Mouse (Mus musculus) ES-Bruce4 (cell line): Measurements from ENCODE around the gene Etv5. TPM values are rescaled to one million over a fixed set of nuclear protein-coding genes. Genes with fewer than 3 reads are reported as not detected.

Source experiments
- H3K27ac ChIP-seq: 2 replicates; pipeline ENCODE4 v1.5.1; 2012; ENCODE audit warnings: low read length, inconsistent platforms; ENCODE audit not compliant: insufficient read depth
- H3K27me3 ChIP-seq: 2 replicates; pipeline ENCODE4 v1.6.1; 2012; ENCODE audit warnings: mild to moderate bottlenecking, low read length, inconsistent platforms; ENCODE audit not compliant: control insufficient read depth, poor library complexity, insufficient read depth, severe bottlenecking
- H3K36me3 ChIP-seq: 2 replicates; pipeline ENCODE4 v1.6.1; 2012; ENCODE audit warnings: inconsistent platforms, mild to moderate bottlenecking, low read length, moderate library complexity; ENCODE audit not compliant: control insufficient read depth, poor library complexity, insufficient read depth, severe bottlenecking
- H3K4me1 ChIP-seq: one replicate; pipeline ENCODE4 v1.8.1; 2011; ENCODE audit warnings: low read length; ENCODE audit not compliant: control insufficient read depth, insufficient read depth
- H3K4me3 ChIP-seq: 2 replicates; pipeline ENCODE4 v1.5.1; 2011; ENCODE audit warnings: low read depth, mild to moderate bottlenecking, low read length
- H3K9ac ChIP-seq: 2 replicates; pipeline ENCODE4 v1.6.1; 2012; ENCODE audit warnings: low read depth, mild to moderate bottlenecking, inconsistent platforms; ENCODE audit not compliant: poor library complexity, severe bottlenecking
- H3K9me3 ChIP-seq: replicated peaks from 2 replicates; pipeline ENCODE4 v1.6.1; 2012; ENCODE audit warnings: mild to moderate bottlenecking, low read length, inconsistent platforms; ENCODE audit not compliant: control insufficient read depth, poor library complexity, insufficient read depth, severe bottlenecking
- CTCF ChIP-seq: IDR thresholded peaks from one replicate; pipeline ENCODE4 v1.8.1; 2011; ENCODE audit warnings: low read depth, low read length
- EP300 ChIP-seq: IDR thresholded peaks from 2 replicates; pipeline ENCODE4 v1.6.1; 2011; ENCODE audit warnings: low read depth, low read length; ENCODE audit not compliant: insufficient read depth
- POLR2A ChIP-seq: IDR thresholded peaks from one replicate; pipeline ENCODE4 v1.8.1; 2011; ENCODE audit warnings: low read length; ENCODE audit not compliant: insufficient read depth
- polyA plus RNA-seq: library from polyadenylated mRNA; stranded (reverse); fragments of >200 nt; gene quantifications from 2 replicates; pipeline ENCODE4 v1.2.4, GENCODE M21; 2011; ENCODE audit warnings: low read depth; ENCODE audit not compliant: missing spikeins, insufficient read depth, insufficient read length

Gene Etv5
- polyA plus RNA-seq, 1 experiment, result 130 TPM

GRCm38 (mm10) chr16:22426866-22427265 is 12.7 kb downstream of the Etv5 start:
- H3K9ac ChIP-seq, result no peak overlapping the region
- H3K9me3 ChIP-seq, result no peaks in the 10 kb centered on the region
- TF ChIP-seq POLR2A, result no peak
- TF ChIP-seq CTCF, result no peak
- TF ChIP-seq EP300, result peak; percentile 54; the same call in 1 of the 2 replicates
- peaks cover 8% of the 10 kb centered on the region for H3K4me1 ChIP-seq
- H3K36me3 ChIP-seq, result peaks cover 38% of the 10 kb centered on the region
- no peaks in the 10 kb centered on the region for H3K27me3 ChIP-seq
- no peak overlapping the region for H3K4me3 ChIP-seq
- peak overlapping the region; percentile 82 for H3K27ac ChIP-seq

DNA sequence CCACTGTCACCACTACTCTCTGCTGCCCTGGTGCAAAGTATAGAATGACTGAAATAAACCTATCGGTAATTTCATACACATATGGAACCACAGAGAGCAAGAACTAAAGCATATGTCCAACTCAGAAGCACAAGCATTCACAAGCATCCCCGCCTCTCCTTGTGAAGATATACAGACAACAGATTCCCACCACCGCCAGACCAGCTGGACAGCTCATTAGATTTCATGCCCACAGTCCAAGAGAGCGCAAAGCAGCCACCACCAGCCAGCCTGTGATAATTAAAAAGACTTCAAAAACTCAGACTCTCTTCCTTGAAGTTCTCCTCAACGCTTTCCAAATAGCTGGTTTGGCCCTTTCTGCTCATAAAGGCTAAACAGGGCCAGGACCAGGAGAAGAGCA is 17.3 kb downstream of the Etv5 start:
- Histone ChIP-seq H3K4me3 (no peak overlapping the region), H3K36me3 (peaks cover 36% of the 10 kb centered on the region), H3K4me1 (peaks cover 11% of the 10 kb centered on the region), H3K27ac (no peak overlapping the region), H3K27me3 (no peaks in the 10 kb centered on the region), H3K9me3 (no peaks in the 10 kb centered on the region), H3K9ac (no peak overlapping the region)
- no peak for TF ChIP-seq POLR2A
- no peak for TF ChIP-seq CTCF
- no peak for TF ChIP-seq EP300

DNA sequence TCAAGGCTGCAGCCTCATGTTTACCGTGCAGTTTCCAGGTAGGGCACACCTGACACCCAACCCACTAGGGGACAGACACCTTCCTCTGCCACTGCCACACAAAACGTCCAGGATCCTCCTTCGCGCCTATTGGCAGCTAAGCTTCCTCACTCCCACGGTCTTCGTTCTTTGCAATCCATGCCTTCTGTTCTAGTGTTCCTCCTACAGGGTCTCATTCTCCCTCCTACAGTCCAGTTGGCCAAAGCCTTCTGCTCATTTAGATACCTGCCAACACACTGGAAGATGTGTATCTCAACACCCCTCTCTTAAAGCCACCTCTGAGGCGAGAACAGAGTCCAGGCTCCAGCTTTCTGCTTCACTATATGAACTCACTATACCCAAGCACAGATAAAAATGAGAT is 21.6 kb downstream of the Etv5 start:
- Histone ChIP-seq H3K27ac (peak overlapping the region; percentile 80), H3K4me3 (no peak overlapping the region), H3K9me3 (no peaks in the 10 kb centered on the region), H3K27me3 (no peaks in the 10 kb centered on the region), H3K36me3 (peaks cover 20% of the 10 kb centered on the region), H3K9ac (no peak overlapping the region), H3K4me1 (peaks cover 18% of the 10 kb centered on the region)
- TF ChIP-seq POLR2A, result no peak
- TF ChIP-seq CTCF, result no peak
- TF ChIP-seq EP300, result no peak

DNA sequence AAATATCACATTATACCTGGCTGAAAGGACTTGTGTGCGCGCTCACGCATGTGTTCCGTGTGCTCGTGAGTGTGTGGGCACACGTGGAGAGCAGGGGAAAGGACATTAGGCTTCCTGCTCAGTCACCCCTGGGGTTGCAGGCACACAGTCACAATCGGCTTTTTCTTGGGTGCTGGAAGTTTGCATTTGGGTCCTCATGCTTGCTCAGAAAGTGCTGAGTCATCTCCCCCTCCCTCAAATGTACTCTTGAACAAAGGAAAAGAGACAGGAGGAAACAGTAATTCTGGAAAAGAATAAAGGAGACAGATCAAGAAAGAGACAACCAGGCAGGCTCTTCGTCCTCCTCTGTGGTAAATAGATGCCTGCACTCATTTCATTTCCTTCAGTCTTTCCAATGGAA is 22.5 kb downstream of the Etv5 start:
- H3K27ac ChIP-seq, result peak overlapping the region; percentile 80
- H3K9me3 ChIP-seq, result no peaks in the 10 kb centered on the region
- peaks cover 15% of the 10 kb centered on the region for H3K36me3 ChIP-seq
- H3K27me3 ChIP-seq, result no peaks in the 10 kb centered on the region
- H3K9ac ChIP-seq, result no peak overlapping the region
- H3K4me3 ChIP-seq, result no peak overlapping the region
- peaks cover 20% of the 10 kb centered on the region for H3K4me1 ChIP-seq
- TF ChIP-seq EP300 (0 out of 2 replicates have a peak, but pooled peaks have one; percentile 42), CTCF (no peak), POLR2A (no peak)

DNA sequence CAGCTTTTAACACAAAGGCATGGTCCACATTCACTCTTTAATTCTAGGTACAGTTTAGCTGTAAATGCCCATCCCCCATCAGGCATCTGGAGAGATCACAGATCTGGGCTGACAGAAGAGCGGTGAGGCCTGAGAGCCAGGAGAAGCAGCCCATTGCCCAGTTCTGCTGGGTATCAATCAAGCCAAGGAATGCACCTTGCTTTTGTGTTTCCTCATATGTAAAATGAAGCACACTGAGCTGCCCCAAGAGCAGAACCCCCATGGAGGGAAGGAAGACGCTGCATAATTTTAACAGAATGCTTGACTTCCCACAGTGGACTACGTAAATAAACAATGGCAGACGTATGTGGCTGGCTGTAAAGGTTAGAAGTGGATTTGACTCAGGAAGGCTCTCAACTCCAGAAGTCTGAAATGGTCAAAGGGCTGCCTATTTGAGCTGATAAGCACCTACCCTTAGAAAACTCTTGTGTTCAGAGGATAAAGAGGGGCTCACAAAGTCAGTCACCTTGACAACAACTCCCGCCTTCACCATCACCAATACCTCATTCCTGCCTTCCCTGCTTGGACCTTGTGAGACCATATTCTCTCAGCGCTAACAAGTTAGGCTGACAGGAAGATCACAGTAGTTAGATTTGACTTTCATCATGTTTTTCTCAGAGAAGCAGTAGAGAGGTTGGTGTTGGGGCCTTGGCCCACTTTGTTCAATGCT is 23.2 kb downstream of the Etv5 start:
- peaks cover 20% of the 10 kb centered on the region for H3K4me1 ChIP-seq
- no peak overlapping the region for H3K9ac ChIP-seq
- H3K4me3 ChIP-seq, result no peak overlapping the region
- H3K27ac ChIP-seq, result peak overlapping the region; percentile 80
- TF ChIP-seq CTCF (no peak), EP300 (0 out of 2 replicates have a peak, but pooled peaks have one; percentile 37)
- 0 out of 2 replicates have a peak, but pooled peaks cover under 1% of the 10 kb centered on the region for H3K9me3 ChIP-seq
- H3K36me3 ChIP-seq, result peaks cover 14% of the 10 kb centered on the region
- H3K27me3 ChIP-seq, result no peaks in the 10 kb centered on the region

- H3K27ac ChIP-seq, result peak overlapping the region; percentile 98
- H3K36me3 ChIP-seq, result peaks cover 21% of the 10 kb centered on the region
- H3K9ac ChIP-seq, result 0 out of 2 replicates have a peak overlapping the region, but pooled peaks have one; percentile 24
- TF ChIP-seq EP300 (no peak), POLR2A (no peak), CTCF (no peak)
- 0 out of 2 replicates have a peak, but pooled peaks cover 7% of the 10 kb centered on the region for H3K9me3 ChIP-seq
- no peaks in the 10 kb centered on the region for H3K27me3 ChIP-seq
- H3K4me3 ChIP-seq, result no peak overlapping the region
- peaks cover 17% of the 10 kb centered on the region for H3K4me1 ChIP-seq
These were observed 25.2 kb downstream of the Etv5 start for GRCm38 (mm10) chr16:22414205-22414754.
